Mouse (Mus musculus) midbrain, embryonic 12.5 days (tissue): Measurements from ENCODE around the gene Hsf2. TPM values are rescaled to one million over a fixed set of nuclear protein-coding genes. Genes with fewer than 3 reads are reported as not detected.
"Not testable (repeated sequence)": the region's sequence is repeated elsewhere in the genome, so short reads cannot be mapped to it uniquely, and the experiment has no call there.

Experiments
- ATAC-seq: fragments of 200-750 bp; cut with Nextera tagmentation; 2 replicates; pipeline ENCODE4 v1.8.0; 2017; ENCODE audit warnings: low read depth, moderate TSS enrichment, moderate library complexity; ENCODE audit not compliant: low FRiP score
- H3K27ac ChIP-seq: fragments of 300-500 bp; sonication (generic); replicated peaks from 2 replicates; pipeline ENCODE4 v1.5.1; 2016; ENCODE audit warnings: mild to moderate bottlenecking
- H3K27me3 ChIP-seq: fragments of 300-500 bp; sonication (generic); 2 replicates; pipeline ENCODE4 v1.6.1; 2016; ENCODE audit warnings: mild to moderate bottlenecking
- H3K36me3 ChIP-seq: fragments of 300-500 bp; sonication (generic); 2 replicates; pipeline ENCODE4 v1.6.1; 2016
- H3K4me1 ChIP-seq: fragments of 300-500 bp; sonication (generic); 2 replicates; pipeline ENCODE4 v1.6.1; 2016
- H3K4me2 ChIP-seq: fragments of 300-500 bp; sonication (generic); replicated peaks from 2 replicates; pipeline ENCODE4 v1.6.1; 2016; ENCODE audit warnings: mild to moderate bottlenecking, moderate library complexity
- H3K4me3 ChIP-seq: fragments of 300-500 bp; sonication (generic); 2 replicates; pipeline ENCODE4 v1.5.1; 2016; ENCODE audit warnings: mild to moderate bottlenecking
- H3K9ac ChIP-seq: fragments of 300-500 bp; sonication (generic); replicated peaks from 2 replicates; pipeline ENCODE4 v1.6.1; 2016; ENCODE audit warnings: mild to moderate bottlenecking, moderate library complexity
- H3K9me3 ChIP-seq: fragments of 300-500 bp; sonication (generic); 2 replicates; pipeline ENCODE4 v1.6.1; 2016; ENCODE audit warnings: mild to moderate bottlenecking
- WGBS: fragments of 180-500 bp; shearing (Covaris S2); methylation state at CpG from one replicate; pipeline ENCODE4 v1.1.7; 2016; 5-methylcytosine and 5-hydroxymethylcytosine counted together
- polyA plus RNA-seq: library from polyadenylated mRNA; unstranded; fragments of >200 nt; fragmentation: Nextera tagmentation; extraction: Ambion mirVana; gene quantifications from 2 replicates; pipeline ENCODE4 v1.2.1, GENCODE M21; 2016

Hsf2 gene
- polyA plus RNA-seq, 1 experiment from 2014 or later: 94.3 TPM

DNA sequence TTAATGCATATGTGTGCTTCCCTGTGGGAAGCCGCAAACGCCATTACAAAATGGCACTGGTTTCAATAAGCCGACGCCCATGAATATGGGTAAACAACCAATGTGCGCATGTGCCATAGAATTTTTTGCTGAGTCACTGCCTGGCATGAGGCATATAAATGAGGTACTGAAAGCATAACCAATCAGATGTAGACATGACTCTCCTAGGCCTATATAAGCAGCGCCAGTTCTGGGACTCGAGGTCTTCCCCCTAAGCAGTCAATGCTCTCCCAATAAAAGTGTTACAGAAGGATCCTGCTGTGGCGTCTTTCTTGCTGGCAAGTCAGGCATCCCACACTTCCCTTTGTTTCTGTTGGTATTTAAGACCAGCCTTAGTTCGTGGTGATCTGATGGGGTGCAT lies 57.7 kb downstream of the Hsf2 start:
- H3K27me3 ChIP-seq, H3K36me3 ChIP-seq, ATAC-seq, H3K4me1 ChIP-seq, H3K4me2 ChIP-seq, H3K4me3 ChIP-seq, H3K9me3 ChIP-seq, H3K9ac ChIP-seq, H3K27ac ChIP-seq: not testable (repeated sequence)
- 74% methylated on average over 9 of the region's 9 CpGs for WGBS

DNA sequence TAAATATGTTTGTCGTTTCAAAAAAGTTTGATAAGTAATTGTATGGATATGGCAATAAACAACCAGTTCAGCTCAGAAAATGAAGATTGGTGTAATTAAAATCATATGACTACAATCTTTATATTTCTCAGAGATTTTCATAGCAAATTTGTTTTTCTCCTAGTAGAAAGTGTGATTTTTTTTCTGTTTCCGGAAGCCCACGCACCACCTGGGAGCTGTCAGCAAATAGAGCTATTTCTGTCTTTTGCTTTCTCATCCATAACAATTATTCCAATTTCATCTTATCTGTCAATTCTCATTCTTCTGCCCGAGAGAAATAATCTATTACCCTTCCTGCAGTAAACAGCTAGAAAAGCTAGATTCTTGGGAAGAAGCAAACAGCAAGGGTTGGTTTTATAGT lies 63.4 kb downstream of the Hsf2 start:
- ATAC-seq: no peak
- Histone ChIP-seq H3K4me3 (no peak overlapping the region), H3K36me3 (no peaks in the 10 kb centered on the region), H3K9me3 (no peaks in the 10 kb centered on the region), H3K27me3 (no peaks in the 10 kb centered on the region; the same call in 1 of the 2 replicates), H3K4me2 (no peak overlapping the region), H3K9ac (no peak overlapping the region), H3K27ac (no peak overlapping the region), H3K4me1 (no peaks in the 10 kb centered on the region)
- 90% methylated on average over 4 of the region's 4 CpGs for WGBS

DNA sequence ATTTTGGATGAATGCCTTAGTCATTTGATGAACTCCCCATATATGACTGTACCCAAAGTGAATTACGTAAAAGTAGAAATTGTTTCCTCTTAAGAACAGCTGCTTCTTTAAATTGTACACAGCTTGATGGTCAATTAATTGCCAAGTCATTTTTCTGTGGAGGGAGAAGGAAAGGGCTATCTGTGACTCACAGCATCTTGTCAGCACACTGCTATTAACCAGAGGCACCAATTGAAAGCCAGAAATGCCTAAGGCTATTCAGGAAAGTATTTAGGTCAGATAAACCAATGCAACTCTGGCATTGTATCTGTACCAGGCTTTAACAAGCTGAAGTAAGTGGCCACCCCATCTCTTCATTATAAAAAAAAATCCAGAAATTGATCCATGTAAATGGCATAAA lies 67.5 kb downstream of the Hsf2 start:
- Histone ChIP-seq H3K9me3 (no peaks in the 10 kb centered on the region), H3K9ac (no peak overlapping the region), H3K4me2 (no peak overlapping the region), H3K36me3 (no peaks in the 10 kb centered on the region), H3K27ac (no peak overlapping the region), H3K27me3 (no peaks in the 10 kb centered on the region; the same call in 1 of the 2 replicates), H3K4me1 (no peaks in the 10 kb centered on the region), H3K4me3 (no peak overlapping the region)
- ATAC-seq: no peak
- WGBS: 98% methylated on average over 1 of the region's 1 CpGs

DNA sequence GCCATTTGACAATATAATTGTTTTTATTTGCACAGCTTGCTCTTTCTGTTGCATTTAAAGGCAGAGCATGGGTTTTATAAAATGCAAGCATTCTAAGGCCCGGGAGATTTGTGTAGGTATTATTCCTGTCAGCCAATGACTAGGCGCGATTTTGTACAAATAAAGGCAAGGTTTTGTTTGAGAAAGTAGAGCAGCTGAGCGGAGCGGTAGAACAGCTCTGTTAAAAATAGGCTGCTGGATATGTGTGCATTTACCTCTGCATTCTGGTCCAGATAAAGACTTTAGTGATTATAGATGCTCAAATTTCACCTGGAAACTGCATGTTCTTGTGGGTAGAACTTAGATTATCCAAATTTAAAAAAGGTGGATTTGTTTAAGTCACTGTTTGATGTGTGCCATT lies 71.4 kb downstream of the Hsf2 start:
- Histone ChIP-seq H3K36me3 (no peaks in the 10 kb centered on the region), H3K27ac (no peak overlapping the region), H3K27me3 (no peaks in the 10 kb centered on the region), H3K4me1 (no peaks in the 10 kb centered on the region), H3K4me3 (no peak overlapping the region), H3K9ac (no peak overlapping the region), H3K9me3 (no peaks in the 10 kb centered on the region), H3K4me2 (no peak overlapping the region)
- 76% methylated on average over 5 of the region's 5 CpGs for WGBS
- no peak for ATAC-seq

Other genes starting within 250 kb of the Hsf2 start
- gene Serinc1, start 46.1 kb downstream of the Hsf2 start, polyA plus RNA-seq: 252 and 261 TPM in 2 replicates
- gene Pkib, start 145.6 kb downstream of the Hsf2 start, polyA plus RNA-seq: 9.8 and 10.2 TPM in 2 replicates